8 mouse cellular contexts compared by ENCODE assay signal in the genomic region with DNA sequence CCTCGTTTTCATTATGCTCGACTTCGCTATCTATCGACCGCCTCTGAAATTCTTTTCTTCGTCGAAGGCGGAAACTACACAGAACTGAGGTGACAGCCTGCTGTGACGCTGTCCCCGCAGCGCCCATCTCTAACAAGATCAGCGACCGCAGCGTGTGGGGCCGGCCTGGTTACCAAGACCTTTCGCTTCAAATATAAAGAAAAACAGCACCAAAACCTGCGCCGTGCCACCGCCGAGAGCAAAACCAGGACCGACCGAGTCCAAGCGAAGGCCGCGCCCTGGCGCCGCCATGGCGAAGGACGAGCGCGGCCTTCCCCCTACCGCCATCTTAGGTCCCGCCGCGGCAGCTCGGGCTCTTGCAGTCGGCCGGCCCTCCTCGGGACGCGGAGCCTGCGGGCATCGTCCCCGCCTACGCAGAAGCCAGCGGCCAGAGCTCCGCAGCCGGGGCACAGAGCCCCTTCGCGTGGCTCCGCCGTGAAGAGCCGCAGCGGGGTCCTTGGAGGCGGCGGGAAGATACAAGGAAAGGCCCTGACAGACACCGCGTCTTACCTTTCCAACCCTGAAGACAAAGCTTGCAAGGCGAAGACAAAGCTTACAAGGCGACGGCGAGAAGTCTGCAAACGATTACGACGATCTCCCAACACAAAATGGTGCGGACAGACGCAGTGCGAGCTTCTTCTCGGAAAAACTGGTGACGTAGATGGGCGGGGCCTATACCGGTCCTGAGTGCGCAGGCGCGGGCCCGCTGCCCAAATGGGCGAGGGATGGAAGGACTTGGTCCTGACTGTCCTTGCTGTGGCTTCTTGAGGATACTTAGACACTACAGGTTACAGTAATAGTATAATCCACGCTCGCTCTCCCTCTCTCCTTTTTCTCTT. TPM values are rescaled to one million over a fixed set of nuclear protein-coding genes. Genes with fewer than 3 reads are reported as not detected.
A peak's percentile ranks its signal among the peaks of the same experiment; 100 is the strongest.
DNase-seq lines count a peak whose midpoint lies in the region; ATAC-seq and TF ChIP-seq lines count a peak whose summit lies in the region.

A gene (minus strand): TSS at position 696 of the 878 bp plus-strand sequence.

- DNase-seq in c-Kit-negative CD71-positive TER-119-positive erythroid progenitor cells, embryonic 14.5 days (ENCODE audit: low read depth, low spot score), result peak; percentile 89
- DNase-seq in fibroblast of lung, adult 2 months (ENCODE audit: low read depth), result peak; percentile 88
- peak; percentile 99 for DNase-seq in kidney, postnatal 25 days
- DNase-seq in liver, embryonic 14.5 days (ENCODE audit: low read depth in 3 of 3, low spot score in 3 of 3), result peak; percentile 84 to 88 (median 88)
- DNase-seq in neural tube, embryonic 11.5 days (ENCODE audit: low spot score), result peak; percentile 95
- peak; percentile 95 for DNase-seq in stomach, postnatal 0 days (ENCODE audit: low spot score)

- peak within 1 kb of the TSS; percentile 93 to 100 for H3K27ac ChIP-seq in heart, embryonic 14.5 days (replicated peaks in 1 of 2; ENCODE audit: control insufficient read depth in 1 of 2, insufficient read depth in 1 of 2, low read depth in 2 of 2, low read length in 2 of 2)
- H3K27ac ChIP-seq in liver, embryonic 14.5 days, result peak within 1 kb of the TSS; percentile 98
- peak within 1 kb of the TSS; percentile 98 for H3K27ac ChIP-seq in neural tube, embryonic 11.5 days (ENCODE audit: low read depth, low read length)
- peak within 1 kb of the TSS; percentile 100 for H3K27ac ChIP-seq in stomach, postnatal 0 days (replicated peaks)

- H3K27me3 ChIP-seq in heart, embryonic 14.5 days (ENCODE audit: control insufficient read depth, insufficient read depth, low read length), result no peaks in the 10 kb centered on the region
- no peaks in the 10 kb centered on the region for H3K27me3 ChIP-seq in liver, embryonic 14.5 days (ENCODE audit: control insufficient read depth, insufficient read depth, low read length)
- no peaks in the 10 kb centered on the region for H3K27me3 ChIP-seq in neural tube, embryonic 11.5 days (ENCODE audit: control insufficient read depth, insufficient read depth, low read length)
- H3K27me3 ChIP-seq in stomach, postnatal 0 days (ENCODE audit: control insufficient read depth, insufficient read depth, low read length), result no peaks in the 10 kb centered on the region

- no peak for TF ChIP-seq EP300 in liver, embryonic 14.5 days (IDR thresholded peaks at IDR 0.05; ENCODE audit: low read depth)
- TF ChIP-seq EP300 in stomach, postnatal 0 days (optimal IDR thresholded peaks at IDR 0.05), result no peak

- peaks cover 28% of the 10 kb centered on the region for H3K36me3 ChIP-seq in heart, embryonic 14.5 days (ENCODE audit: control insufficient read depth, insufficient read depth, low read length)
- peaks cover 32% of the 10 kb centered on the region for H3K36me3 ChIP-seq in liver, embryonic 14.5 days (replicated peaks; ENCODE audit: control insufficient read depth, insufficient read depth, low read depth)
- H3K36me3 ChIP-seq in neural tube, embryonic 11.5 days (ENCODE audit: control insufficient read depth, insufficient read depth, low read length), result peaks cover 2% of the 10 kb centered on the region; the same call in 1 of the 2 replicates
- H3K36me3 ChIP-seq in stomach, postnatal 0 days (ENCODE audit: control insufficient read depth, insufficient read depth, low read length), result peaks cover 5% of the 10 kb centered on the region; the same call in 1 of the 2 replicates

- TF ChIP-seq CTCF in liver, embryonic 14.5 days (IDR thresholded peaks at IDR 0.05; ENCODE audit: low read depth), result 0 out of 2 replicates have a peak, but pooled peaks have one; percentile 1
- no peak for TF ChIP-seq CTCF in stomach, postnatal 0 days (IDR thresholded peaks at IDR 0.05; ENCODE audit: low read depth)

- H3K9me3 ChIP-seq in heart, embryonic 14.5 days (ENCODE audit: control insufficient read depth, low read length), result no peaks in the 10 kb centered on the region
- H3K9me3 ChIP-seq in liver, embryonic 14.5 days (ENCODE audit: control insufficient read depth, low read length), result no peaks in the 10 kb centered on the region
- no peaks in the 10 kb centered on the region for H3K9me3 ChIP-seq in neural tube, embryonic 11.5 days (ENCODE audit: control insufficient read depth, low read length)
- H3K9me3 ChIP-seq in stomach, postnatal 0 days (ENCODE audit: control insufficient read depth, low read length), result no peaks in the 10 kb centered on the region

- peak; percentile 68 for ATAC-seq in CD4-positive, CD25-positive, alpha-beta regulatory T cell, adult 4 months
- ATAC-seq in heart, embryonic 14.5 days (ENCODE audit: insufficient number of reproducible peaks, insufficient read depth, low FRiP score, low read depth), result peak; percentile 95
- ATAC-seq in liver, embryonic 14.5 days (ENCODE audit: insufficient read depth), result peak; percentile 87
- peak; percentile 93 for ATAC-seq in neural tube, embryonic 11.5 days (ENCODE audit: insufficient read depth, low FRiP score, low TSS enrichment)
- peak; percentile 88 for ATAC-seq in stomach, postnatal 0 days (ENCODE audit: low FRiP score, low TSS enrichment)

- peak within 1 kb of the TSS; percentile 62 to 100 for H3K4me3 ChIP-seq in heart, embryonic 14.5 days (ENCODE audit: control insufficient read depth in 1 of 2, insufficient read depth in 1 of 2, low read depth in 1 of 2, low read length in 2 of 2)
- peak within 1 kb of the TSS; percentile 89 to 100 for H3K4me3 ChIP-seq in liver, embryonic 14.5 days (ENCODE audit: insufficient read depth in 1 of 2, low read depth in 2 of 2, low read length in 2 of 2)
- peak within 1 kb of the TSS; percentile 100 for H3K4me3 ChIP-seq in neural tube, embryonic 11.5 days (ENCODE audit: low read depth, low read length)
- peak within 1 kb of the TSS; percentile 100 for H3K4me3 ChIP-seq in stomach, postnatal 0 days (ENCODE audit: low read depth, low read length)

- H3K4me2 ChIP-seq in heart, embryonic 14.5 days (ENCODE audit: low read length), result peak within 1 kb of the TSS; percentile 87
- peak within 1 kb of the TSS; percentile 87 for H3K4me2 ChIP-seq in liver, embryonic 14.5 days (ENCODE audit: low read depth)
- H3K4me2 ChIP-seq in neural tube, embryonic 11.5 days (ENCODE audit: low read depth), result peak within 1 kb of the TSS; percentile 64
- peak within 1 kb of the TSS; percentile 62 for H3K4me2 ChIP-seq in stomach, postnatal 0 days (replicated peaks; ENCODE audit: low read depth)

- under 1% methylated on average over 79 of the region's 79 CpGs for WGBS in heart, embryonic 14.5 days
- WGBS in liver, embryonic 14.5 days (ENCODE audit: insufficient replicate concordance), result under 1% methylated on average over 79 of the region's 79 CpGs
- WGBS in neural tube, embryonic 11.5 days, result under 1% methylated on average over 79 of the region's 79 CpGs
- under 1% methylated on average over 74 of the region's 79 CpGs for WGBS in stomach, postnatal 0 days

- H3K9ac ChIP-seq in heart, embryonic 14.5 days (ENCODE audit: low read length), result peak within 1 kb of the TSS; percentile 100
- H3K9ac ChIP-seq in liver, embryonic 14.5 days (replicated peaks), result peak within 1 kb of the TSS; percentile 100
- peak within 1 kb of the TSS; percentile 100 for H3K9ac ChIP-seq in neural tube, embryonic 11.5 days (ENCODE audit: low read length)
- H3K9ac ChIP-seq in stomach, postnatal 0 days (ENCODE audit: low read length), result peak within 1 kb of the TSS; percentile 100

- H3K4me1 ChIP-seq in heart, embryonic 14.5 days (ENCODE audit: control insufficient read depth in 2 of 2, insufficient read depth in 2 of 2, low read length in 2 of 2), result peaks cover 2 to 17% of the 10 kb centered on the region in 2 experiments
- H3K4me1 ChIP-seq in liver, embryonic 14.5 days (replicated peaks; ENCODE audit: control insufficient read depth in 2 of 2, insufficient read depth in 2 of 2, low read length in 1 of 2), result peaks cover 5 to 10% of the 10 kb centered on the region in 2 experiments; a peak in 3 of 4 replicates
- peaks cover 3% of the 10 kb centered on the region; the same call in 1 of the 2 replicates for H3K4me1 ChIP-seq in neural tube, embryonic 11.5 days (ENCODE audit: control insufficient read depth, insufficient read depth, low read length)
- H3K4me1 ChIP-seq in stomach, postnatal 0 days (replicated peaks; ENCODE audit: control insufficient read depth, insufficient read depth), result no peaks in the 10 kb centered on the region

RNA-seq across cellular contexts. Expression of the gene that starts here (rescaled TPM):
- polyA plus RNA-seq in CD4-positive, CD25-positive, alpha-beta regulatory T cell, adult 4 months (2017; shearing (Covaris generic)), result 100 to 1,000 TPM; 507 to 582 TPM
- 130 and 155 TPM in 2 replicates for polyA plus RNA-seq in heart, embryonic 14.5 days (2014; fragmentation: Nextera tagmentation; extraction: Ambion mirVana)
- 49.0 and 97.9 TPM in 2 replicates for polyA plus RNA-seq in liver, embryonic 14.5 days (2012; rRNA removed)
- polyA plus RNA-seq in liver, embryonic 14.5 days (2014; fragmentation: Nextera tagmentation; extraction: Ambion mirVana), result 69.3 and 78.5 TPM in 2 replicates
- polyA plus RNA-seq in neural tube, embryonic 11.5 days (2014; fragmentation: Nextera tagmentation; extraction: Ambion mirVana), result 146 and 155 TPM in 2 replicates
- polyA plus RNA-seq in stomach, postnatal 0 days (2015; fragmentation: Nextera tagmentation; extraction: Ambion mirVana), result 107 and 111 TPM in 2 replicates

Comparison
In these comparisons a context has a peak if more than half of its experiments do, and no peak if none do; other contexts are left out.
1. Peak in every context shown above with its lines: DNase-seq, ATAC-seq, H3K4me3 ChIP-seq and H3K27ac ChIP-seq.